Mouse (Mus musculus) heart, adult 2 months (tissue): ENCODE data around the gene Crx.

Experiments
- CTCF ChIP-seq: fragments of 200-600 bp; IDR thresholded peaks from 2 replicates; pipeline ENCODE4 v1.8.1; 2022; ENCODE audit warnings: antibody characterized with exemption, mild to moderate bottlenecking, moderate library complexity
- EP300 ChIP-seq: fragments of 200-500 bp; IDR thresholded peaks from 2 replicates; pipeline ENCODE4 v1.6.1; 2011; ENCODE audit warnings: low read depth, low read length, control low read depth; ENCODE audit not compliant: insufficient read depth
- POLR2A ChIP-seq: fragments of 200-500 bp; IDR thresholded peaks from 2 replicates; pipeline ENCODE4 v1.6.1; 2011; ENCODE audit warnings: mild to moderate bottlenecking, low read depth, low read length, control low read depth; ENCODE audit not compliant: insufficient read depth

- TF ChIP-seq CTCF = no peak
- no peak for TF ChIP-seq POLR2A
- no peak for TF ChIP-seq EP300
Observed at GRCm38 (mm10) chr7:15839578-15839977, 40.2 kb downstream of the Crx start, which contains the start of gene Obox6.
